Mouse (Mus musculus): Measurements from ENCODE around the gene Tle4. TPM values are rescaled to one million over a fixed set of nuclear protein-coding genes. Genes with fewer than 3 reads are reported as not detected.

Tle4 gene
- polyA plus RNA-seq, 3 experiments from 2014 or later = 11.3 to 16.2 (median 15.2) TPM

- no peak for ATAC-seq
These were observed 7.7 kb downstream of the Tle4 start for GRCm38 (mm10) chr19:14590154-14590553.

DNA sequence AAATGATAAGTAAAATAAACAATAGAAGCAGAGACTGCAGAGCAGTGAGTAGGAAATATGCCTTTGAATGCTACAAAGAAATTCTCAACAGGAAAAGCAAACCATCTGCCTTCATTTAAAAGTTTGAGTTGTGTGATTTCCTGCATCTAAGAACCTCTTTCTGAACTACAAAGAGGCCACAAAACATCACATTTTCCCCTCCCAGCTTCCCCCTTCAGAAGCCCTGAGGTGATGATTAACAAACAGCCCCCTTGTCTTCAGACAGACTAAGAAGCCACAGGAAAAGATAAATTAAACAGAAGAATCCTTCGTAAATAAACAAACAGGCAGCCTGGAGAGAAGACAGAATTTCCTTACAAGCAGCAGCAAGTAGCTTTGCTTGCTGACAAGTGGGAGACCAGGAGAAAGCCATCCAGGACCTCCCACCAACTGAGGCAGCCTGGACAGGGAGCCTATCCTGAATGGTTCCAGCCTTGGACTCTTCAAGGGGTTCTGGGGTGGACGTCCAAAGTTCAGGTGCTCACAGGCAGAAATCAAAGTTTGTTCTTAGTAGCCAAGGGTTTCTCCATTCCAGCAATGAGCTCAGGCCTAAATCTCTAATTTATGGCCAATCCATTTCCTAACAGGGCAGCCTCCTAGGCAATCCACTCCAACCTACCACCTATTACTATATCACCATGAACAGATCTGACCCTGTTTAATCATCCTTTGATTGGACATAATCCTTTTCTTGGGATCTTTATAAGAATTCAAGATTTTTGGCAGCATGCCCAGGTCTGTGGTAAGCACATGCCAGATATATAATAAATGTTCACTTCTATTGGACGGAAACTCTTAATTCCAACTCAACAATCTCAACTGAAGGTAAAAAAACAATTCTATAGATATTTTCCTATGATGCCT lies 9.4 kb downstream of the Tle4 start:
- peak; percentile 81 for ATAC-seq

GRCm38 (mm10) chr19:14586171-14586570 lies 11.7 kb downstream of the Tle4 start:
- ATAC-seq = no peak

- no peak for ATAC-seq
These were observed 12.1 kb downstream of the Tle4 start for GRCm38 (mm10) chr19:14585731-14586130.

DNA sequence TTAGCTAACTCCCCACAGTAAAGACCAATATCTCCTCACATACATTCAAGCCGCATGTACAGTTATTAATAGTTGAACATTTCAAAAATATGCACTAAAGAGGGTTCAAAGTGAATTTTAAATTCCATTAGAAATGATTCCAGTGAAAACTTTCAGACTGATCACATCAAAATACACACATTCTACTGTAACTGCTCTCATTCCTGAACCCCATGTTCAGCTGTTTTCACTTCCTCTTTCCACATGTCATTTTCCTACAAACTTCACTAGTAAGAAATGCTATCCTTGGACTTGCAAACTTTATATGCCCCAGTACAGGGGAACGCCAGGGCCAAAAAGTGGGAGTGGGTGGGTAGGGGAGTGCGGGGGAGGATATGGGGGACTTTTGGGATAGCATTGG lies 12.6 kb downstream of the Tle4 start:
- no peak for ATAC-seq

GRCm38 (mm10) chr19:14578698-14579097 lies 19.2 kb downstream of the Tle4 start:
- ATAC-seq = no peak

DNA sequence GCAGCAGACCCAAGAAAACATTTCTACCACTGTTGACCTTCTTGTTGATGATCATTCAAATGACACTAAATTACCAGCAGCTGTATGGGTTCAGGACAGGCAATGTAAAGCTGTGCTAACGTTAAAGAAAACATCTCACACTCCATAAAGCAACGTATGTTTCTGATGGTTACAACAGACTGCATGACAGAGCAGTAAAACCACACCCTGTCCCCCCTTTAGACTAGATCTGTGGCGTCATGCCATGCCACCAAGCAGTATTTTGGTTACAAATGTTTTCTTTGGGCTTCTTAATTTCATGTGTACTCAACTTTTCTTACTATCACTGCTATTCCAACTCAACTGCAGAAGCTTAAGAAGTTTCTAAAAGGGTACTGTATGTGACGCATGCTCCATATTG lies 19.8 kb downstream of the Tle4 start:
- no peak for ATAC-seq

GRCm38 (mm10) chr19:14576311-14576710 lies 21.5 kb downstream of the Tle4 start:
- ATAC-seq = no peak

DNA sequence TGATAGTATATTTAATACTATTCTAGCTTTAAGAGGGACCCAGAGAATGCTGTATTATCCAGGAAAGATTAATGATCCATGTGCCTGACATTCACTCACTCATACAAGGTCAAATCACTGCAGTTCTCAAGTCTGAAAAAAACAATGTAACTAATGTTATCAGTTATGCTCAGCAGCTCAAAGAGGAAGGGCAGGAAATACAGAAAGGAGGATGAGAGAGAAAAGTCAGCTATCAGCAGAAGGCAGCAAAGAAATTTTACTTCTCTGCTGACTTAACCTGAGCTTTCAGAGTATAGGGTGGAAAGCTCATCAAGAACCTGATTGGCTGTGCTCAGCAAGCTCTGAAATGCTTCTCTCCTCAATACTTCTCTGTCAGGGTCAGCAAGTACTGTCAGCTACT lies 29.0 kb downstream of the Tle4 start:
- no peak for ATAC-seq

- ATAC-seq = no peak
These were observed 30.8 kb downstream of the Tle4 start for GRCm38 (mm10) chr19:14567081-14567480.

GRCm38 (mm10) chr19:14566564-14567021 lies 31.3 kb downstream of the Tle4 start:
- ATAC-seq = no peak

GRCm38 (mm10) chr19:14565424-14566069 lies 32.3 kb downstream of the Tle4 start:
- no peak for ATAC-seq

GRCm38 (mm10) chr19:14563273-14563959 lies 34.4 kb downstream of the Tle4 start:
- peak; percentile 56 for ATAC-seq

- no peak for ATAC-seq
These were observed 50.0 kb downstream of the Tle4 start for GRCm38 (mm10) chr19:14547871-14548270.

DNA sequence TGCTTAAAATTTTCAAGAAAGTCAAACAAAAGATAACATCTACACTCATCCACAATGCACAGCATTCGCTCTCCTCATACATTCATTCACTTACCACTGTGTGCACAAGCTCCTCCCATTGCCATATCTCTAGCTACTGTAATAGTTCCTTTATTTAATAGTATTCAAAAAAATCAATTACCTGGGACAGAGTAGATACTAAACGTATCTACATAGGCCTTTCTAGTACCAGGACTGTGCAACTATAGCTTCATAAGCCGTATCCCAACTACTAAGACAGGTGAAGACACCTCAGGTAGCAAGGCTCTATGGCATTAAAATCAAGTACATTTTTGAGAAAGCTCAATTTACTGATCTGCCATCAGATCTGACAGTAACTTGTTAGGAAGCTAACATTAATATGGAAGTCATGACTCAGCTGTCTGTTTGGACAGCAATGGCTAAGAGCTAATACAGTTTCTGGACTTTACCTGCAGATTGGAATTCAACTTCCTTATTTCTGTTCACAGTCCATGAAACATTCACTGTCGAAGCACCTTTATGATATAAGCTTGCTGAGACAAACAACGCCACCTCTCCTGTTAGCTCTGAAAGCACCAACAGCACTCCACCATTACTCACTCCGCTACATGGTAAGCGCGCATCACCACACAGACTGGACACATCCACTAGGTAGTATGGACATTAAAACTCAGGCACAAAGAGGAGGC lies 50.6 kb downstream of the Tle4 start:
- ATAC-seq = no peak

DNA sequence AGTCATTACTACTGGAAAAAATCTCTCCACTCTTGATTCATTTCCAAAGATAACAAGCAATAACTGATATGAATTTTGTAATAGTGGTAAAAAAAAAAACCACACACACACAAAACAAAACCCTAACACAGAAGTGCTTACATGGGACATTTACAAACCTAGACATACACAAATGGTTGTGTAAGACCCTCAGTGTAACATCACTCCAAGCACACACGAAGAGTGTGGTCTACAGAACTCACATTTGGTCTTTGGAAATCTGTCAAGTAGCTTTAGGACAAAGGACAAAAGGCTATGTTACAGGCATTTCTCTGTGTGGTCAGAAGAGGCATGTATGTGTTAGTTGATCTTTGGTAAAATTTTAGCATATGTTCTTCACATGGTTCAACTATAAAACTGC lies 52.4 kb downstream of the Tle4 start:
- no peak for ATAC-seq

DNA sequence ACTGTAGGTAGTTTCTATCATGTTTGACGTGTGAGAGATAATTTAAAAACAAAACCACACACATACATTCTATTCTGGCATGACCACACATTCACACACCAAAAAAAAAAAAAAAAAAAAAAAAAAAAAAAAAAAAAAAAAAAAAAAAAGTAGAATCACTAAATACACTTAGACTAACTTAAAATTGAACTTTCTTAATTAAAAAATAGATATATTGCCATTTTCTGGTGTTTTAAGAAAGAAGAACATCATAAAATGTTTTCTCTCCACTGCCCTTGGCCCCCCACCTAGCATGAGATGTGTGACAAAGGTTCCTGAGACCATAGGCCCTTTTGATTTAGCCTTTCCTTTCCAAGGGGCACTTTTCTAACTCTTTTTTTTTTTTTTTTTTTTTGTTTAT lies 54.5 kb downstream of the Tle4 start:
- no peak for ATAC-seq

DNA sequence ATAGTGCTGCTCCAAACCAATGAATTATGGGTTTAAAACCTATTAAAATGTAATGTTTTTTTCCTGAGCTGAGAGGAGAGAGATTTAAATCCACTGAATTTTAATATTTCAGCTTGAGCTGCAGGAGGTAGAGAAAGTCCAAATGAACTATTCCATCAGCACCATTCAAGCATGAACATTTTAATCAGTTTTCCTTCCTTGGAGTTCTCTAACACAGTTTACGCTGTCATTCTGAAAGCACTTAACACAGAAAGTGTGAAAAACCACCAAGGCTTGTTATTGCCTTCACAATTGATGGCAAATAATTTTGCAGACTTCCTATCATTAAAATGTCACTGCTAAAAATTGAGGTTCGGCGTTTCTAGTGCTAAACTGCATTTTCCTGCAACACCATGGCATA lies 57.2 kb downstream of the Tle4 start:
- no peak for ATAC-seq

DNA sequence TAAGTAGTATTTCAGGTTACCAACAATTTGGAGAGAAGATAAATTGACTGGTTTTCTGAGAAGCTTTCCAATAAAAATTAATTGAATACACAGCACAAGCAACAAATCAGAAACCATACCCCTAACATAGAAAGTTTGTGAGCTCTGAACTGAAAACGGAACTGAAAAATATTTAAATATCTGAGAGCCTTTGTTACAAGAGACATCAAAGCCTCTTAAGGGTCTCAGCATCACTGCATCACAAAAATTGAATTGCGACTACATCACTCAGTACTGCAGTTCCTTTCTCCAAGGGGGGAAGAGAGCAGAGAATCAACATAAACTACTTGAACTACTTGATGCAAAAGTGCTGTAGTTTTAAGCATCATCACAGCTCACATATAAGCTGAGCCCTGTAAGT lies 61.2 kb downstream of the Tle4 start:
- ATAC-seq = no peak

- ATAC-seq = peak; percentile 35
These were observed 63.4 kb downstream of the Tle4 start for GRCm38 (mm10) chr19:14534447-14534846.

- no peak for ATAC-seq
These were observed 65.0 kb downstream of the Tle4 start for GRCm38 (mm10) chr19:14532861-14533260.

DNA sequence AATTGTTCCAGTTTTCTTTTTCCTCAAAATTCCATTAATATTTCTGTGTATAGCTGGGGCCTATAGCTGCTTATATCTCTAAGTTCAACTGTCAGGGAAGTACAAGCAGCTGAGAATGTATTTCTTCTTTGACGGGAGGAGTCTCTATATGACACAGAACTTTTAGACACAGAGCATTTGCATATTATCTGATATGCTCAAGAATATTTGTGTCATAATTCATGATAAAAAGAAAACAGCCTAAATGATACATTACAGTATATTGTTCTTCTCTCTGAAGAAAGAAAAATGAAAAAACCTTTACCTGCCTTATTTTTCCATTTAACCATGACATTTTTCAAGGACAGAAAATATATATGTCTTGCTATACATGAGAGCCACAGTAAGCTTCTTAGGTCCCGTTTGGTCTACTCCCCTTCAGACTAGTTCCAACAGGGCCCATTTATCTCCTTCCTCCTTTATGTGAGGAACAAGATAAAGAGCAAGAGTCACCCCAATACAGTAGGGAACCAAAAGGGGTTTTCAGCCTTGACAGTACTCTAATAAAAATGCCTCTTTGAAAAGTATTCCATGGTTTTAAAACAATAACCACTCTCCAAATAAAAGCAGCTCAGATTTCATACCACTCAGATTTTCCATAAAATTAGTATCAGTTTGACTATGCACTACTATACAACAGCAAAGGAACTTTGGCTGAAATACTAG lies 77.6 kb downstream of the Tle4 start:
- no peak for ATAC-seq
